Mouse (Mus musculus): ENCODE results near the gene Agbl1. TPM values are rescaled to one million over a fixed set of nuclear protein-coding genes. Genes with fewer than 3 reads are reported as not detected.

The Agbl1 gene
- not detected in 2 replicates for polyA plus RNA-seq (2015; fragmentation: Nextera tagmentation; extraction: Ambion mirVana)

DNA sequence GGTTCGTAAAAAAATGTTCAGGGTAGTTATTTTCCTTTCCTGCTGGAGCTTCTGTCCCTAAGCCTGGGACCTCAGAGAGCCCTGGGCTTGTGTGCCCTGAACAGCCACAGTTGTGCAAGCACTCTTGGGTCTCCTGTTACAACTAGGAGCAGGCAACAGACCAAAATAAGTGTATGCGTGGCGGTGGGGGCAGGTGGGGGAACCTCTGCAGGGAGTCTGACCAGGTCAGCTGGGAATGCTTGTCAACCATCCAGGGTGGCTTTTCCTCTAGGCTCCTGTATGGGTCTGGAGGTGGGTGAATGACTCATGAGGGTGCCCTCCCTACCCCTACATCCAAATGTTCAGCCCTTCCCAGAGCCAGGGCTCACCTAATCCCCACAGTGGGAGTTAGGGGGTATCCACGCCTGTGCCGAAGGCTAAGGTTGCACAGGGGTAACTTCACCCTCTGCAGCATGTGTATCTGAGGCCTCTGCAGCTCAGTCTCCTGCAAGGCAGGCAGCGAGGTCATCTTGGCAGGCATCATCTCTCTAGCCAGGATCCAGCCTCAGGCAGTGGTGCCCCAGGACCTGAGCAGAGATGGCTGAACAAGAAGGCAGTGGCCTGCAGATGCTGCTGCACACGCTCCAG is at the start of gene Agbl1:
Gene Agbl1, plus strand, starts transcription at position 577 of the 627 bp plus-strand sequence.
- Histone ChIP-seq H3K27me3 (ENCODE audit: control insufficient read depth, insufficient read depth, low read length) (no peaks in the 10 kb centered on the region), H3K9me3 (replicated peaks; ENCODE audit: control insufficient read depth, low read length) (no peaks in the 10 kb centered on the region), H3K27ac (ENCODE audit: low read length) (no peak within 1 kb of the TSS), H3K4me1 (ENCODE audit: control insufficient read depth, insufficient read depth, low read length) (no peaks in the 10 kb centered on the region), H3K9ac (ENCODE audit: low read length) (no peak within 1 kb of the TSS), H3K4me3 (ENCODE audit: low read length) (no peak within 1 kb of the TSS), H3K36me3 (ENCODE audit: control insufficient read depth, insufficient read depth) (no peaks in the 10 kb centered on the region), H3K4me2 (ENCODE audit: low read depth, low read length) (no peak within 1 kb of the TSS)
- no peak; the same call in 1 of the 2 replicates for ATAC-seq (replicated peaks; ENCODE audit: extremely low read depth, insufficient read depth, low FRiP score)
- 51% methylated on average over 7 of the region's 7 CpGs for WGBS

DNA sequence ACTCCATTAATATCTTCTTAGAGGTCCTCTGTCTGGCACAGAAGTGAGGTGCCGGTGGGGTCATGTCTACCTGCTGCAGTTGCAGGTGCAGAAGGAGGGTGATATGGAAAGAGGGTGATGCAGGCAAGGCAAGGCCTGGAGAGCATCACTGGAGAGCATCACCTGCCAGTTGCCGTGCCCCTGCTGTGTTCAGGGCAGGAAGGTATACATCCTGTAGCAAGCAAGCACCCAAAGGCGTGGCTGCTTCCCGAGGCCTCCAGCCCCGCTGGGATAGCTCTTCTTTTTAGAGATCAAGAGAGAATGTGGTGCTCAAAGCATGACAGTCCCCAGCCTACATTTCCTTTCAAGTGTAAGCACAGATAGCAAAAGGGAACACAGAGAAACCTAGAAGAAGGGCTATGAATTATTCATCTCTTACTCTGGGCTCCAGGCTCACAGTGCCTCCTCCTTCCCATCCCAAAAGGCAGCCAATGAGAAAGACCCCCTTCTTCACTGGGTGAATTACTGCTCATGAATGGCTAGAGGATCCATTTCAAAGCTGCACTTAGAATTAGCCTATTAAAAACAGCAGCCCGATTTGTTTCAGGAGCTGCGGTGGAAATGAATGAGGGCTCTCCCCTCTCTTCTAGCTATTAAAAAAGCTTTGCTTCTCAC is 44.6 kb upstream of the Agbl1 start:
- WGBS: 56% methylated on average over 7 of the region's 7 CpGs

DNA sequence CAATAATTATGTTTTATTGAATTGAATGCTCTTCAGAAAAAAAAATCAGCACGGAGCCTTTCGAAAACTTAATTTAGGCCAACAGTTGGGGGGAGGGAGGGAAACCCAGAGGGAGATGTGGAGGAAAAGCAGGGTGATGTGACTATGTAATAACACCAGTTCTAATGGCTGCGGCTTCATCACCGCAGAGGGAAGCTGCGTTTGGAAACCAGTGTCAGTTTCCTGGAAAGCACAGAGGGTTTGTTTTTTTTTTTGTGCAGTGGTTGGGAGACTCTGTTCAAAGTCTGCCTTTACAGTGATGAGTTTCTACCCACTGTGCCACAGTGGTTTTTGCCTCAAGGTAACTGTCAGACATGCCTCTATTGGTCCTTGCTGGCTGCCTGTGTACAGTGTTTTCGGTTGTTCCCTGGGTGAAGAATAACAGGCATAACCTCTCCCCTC is 44.0 kb upstream of the Agbl1 start:
- Histone ChIP-seq H3K4me2 (ENCODE audit: low read depth, low read length) (no peak overlapping the region), H3K4me1 (ENCODE audit: control insufficient read depth, insufficient read depth, low read length) (no peaks in the 10 kb centered on the region), H3K27ac (ENCODE audit: low read length) (no peak overlapping the region), H3K27me3 (ENCODE audit: control insufficient read depth, insufficient read depth, low read length) (no peaks in the 10 kb centered on the region), H3K4me3 (ENCODE audit: low read length) (no peak overlapping the region), H3K36me3 (ENCODE audit: control insufficient read depth, insufficient read depth) (no peaks in the 10 kb centered on the region), H3K9ac (ENCODE audit: low read length) (no peak overlapping the region), H3K9me3 (replicated peaks; ENCODE audit: control insufficient read depth, low read length) (no peaks in the 10 kb centered on the region)
- 49% methylated on average over 6 of the region's 6 CpGs for WGBS
- no peak for ATAC-seq (replicated peaks; ENCODE audit: extremely low read depth, insufficient read depth, low FRiP score)

More for the DNA sequence above, 44.6 kb upstream of the Agbl1 start:
- H3K4me3 ChIP-seq (ENCODE audit: low read length): no peak overlapping the region
- no peak for ATAC-seq (replicated peaks; ENCODE audit: extremely low read depth, insufficient read depth, low FRiP score)
- H3K9me3 ChIP-seq (replicated peaks; ENCODE audit: control insufficient read depth, low read length): no peaks in the 10 kb centered on the region
- no peak overlapping the region for H3K27ac ChIP-seq (ENCODE audit: low read length)
- no peaks in the 10 kb centered on the region for H3K27me3 ChIP-seq (ENCODE audit: control insufficient read depth, insufficient read depth, low read length)
- no peak overlapping the region for H3K4me2 ChIP-seq (ENCODE audit: low read depth, low read length)
- no peaks in the 10 kb centered on the region for H3K4me1 ChIP-seq (ENCODE audit: control insufficient read depth, insufficient read depth, low read length)
- no peaks in the 10 kb centered on the region for H3K36me3 ChIP-seq (ENCODE audit: control insufficient read depth, insufficient read depth)
- H3K9ac ChIP-seq (ENCODE audit: low read length): no peak overlapping the region

DNA sequence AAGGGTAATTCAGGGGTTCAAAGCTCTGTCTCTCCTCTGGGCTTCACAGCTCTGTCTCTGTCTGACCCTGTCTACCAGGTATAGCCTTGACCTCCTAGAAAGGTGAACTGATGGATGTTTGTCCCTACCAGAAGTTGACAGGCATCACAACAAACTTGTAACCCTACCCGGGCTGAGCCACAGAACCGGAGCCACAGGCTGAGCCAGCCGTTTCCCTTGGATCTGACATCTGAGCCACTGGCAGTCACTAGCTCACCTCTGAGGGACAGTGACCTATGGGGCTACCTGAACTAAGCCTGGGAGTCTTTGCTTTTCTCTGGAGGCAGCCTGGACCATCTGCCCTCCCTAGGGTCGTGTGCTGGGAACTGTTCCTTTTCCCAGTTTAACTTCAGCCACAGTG is 11.1 kb upstream of the Agbl1 start:
- WGBS: 64% methylated on average over 4 of the region's 4 CpGs
- Histone ChIP-seq H3K36me3 (ENCODE audit: control insufficient read depth, insufficient read depth) (no peaks in the 10 kb centered on the region), H3K9me3 (replicated peaks; ENCODE audit: control insufficient read depth, low read length) (no peaks in the 10 kb centered on the region), H3K9ac (ENCODE audit: low read length) (no peak overlapping the region), H3K4me1 (ENCODE audit: control insufficient read depth, insufficient read depth, low read length) (no peaks in the 10 kb centered on the region), H3K27me3 (ENCODE audit: control insufficient read depth, insufficient read depth, low read length) (no peaks in the 10 kb centered on the region), H3K4me3 (ENCODE audit: low read length) (no peak overlapping the region), H3K4me2 (ENCODE audit: low read depth, low read length) (no peak overlapping the region), H3K27ac (ENCODE audit: low read length) (no peak overlapping the region)
- no peak for ATAC-seq (replicated peaks; ENCODE audit: extremely low read depth, insufficient read depth, low FRiP score)

DNA sequence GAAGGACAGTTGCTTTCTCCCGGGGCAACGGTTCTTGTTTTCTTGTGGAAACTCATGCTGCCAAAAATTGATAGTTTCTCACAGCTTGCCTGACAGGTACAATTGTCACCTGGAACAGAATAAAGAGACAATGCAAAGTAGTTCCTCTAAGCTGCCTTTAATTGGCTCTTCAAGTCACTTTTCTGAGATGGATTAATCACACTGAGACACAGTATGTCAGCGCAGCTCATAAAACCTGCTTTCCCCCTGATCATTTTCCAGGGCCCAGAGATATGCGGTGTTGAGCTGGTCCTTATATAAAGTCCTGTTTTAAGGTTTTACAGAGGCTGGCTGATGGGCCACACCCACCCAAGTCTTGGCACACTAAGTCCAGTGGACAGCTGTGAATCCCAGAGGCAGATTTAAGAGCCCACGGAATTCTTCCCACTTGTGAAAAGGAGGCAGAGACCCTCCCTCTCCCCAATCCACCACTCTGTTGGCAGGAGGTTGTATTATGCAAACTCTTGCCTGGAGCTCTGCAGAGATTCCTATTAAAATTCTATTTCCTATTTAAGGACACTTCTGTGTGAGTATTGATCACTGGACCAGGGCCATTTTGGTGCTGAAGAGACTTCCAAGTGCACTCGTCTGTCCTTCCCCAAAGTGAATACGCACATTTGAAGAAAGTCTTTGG is 9.8 kb upstream of the Agbl1 start:
- 80% methylated on average over 7 of the region's 7 CpGs for WGBS
- ATAC-seq (replicated peaks; ENCODE audit: extremely low read depth, insufficient read depth, low FRiP score): no peak

DNA sequence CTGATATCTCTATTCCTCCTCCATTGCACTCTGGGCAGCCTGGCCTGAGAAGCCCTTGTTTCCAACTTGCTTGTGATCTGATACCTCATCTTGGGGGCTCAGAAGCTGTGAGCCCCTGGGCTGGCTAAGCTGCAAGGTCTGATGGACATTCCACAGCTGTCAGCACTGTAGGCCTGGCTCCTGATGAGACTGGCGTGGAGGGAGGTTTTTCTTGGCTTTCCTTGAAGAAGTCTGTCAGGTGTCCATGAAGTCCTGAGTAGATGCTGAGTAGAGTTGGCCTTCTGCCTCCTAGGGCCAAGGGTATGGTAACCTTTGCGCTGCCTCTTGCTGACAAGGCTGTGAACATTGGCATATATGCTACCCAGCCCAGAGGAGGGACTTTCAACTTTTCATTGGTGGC is 7.0 kb upstream of the Agbl1 start:
- WGBS: 56% methylated on average over 2 of the region's 2 CpGs

More for the DNA sequence above, 9.8 kb upstream of the Agbl1 start:
- Histone ChIP-seq H3K4me2 (ENCODE audit: low read depth, low read length) (no peak overlapping the region), H3K4me3 (ENCODE audit: low read length) (no peak overlapping the region), H3K4me1 (ENCODE audit: control insufficient read depth, insufficient read depth, low read length) (no peaks in the 10 kb centered on the region), H3K27ac (ENCODE audit: low read length) (no peak overlapping the region), H3K9ac (ENCODE audit: low read length) (no peak overlapping the region), H3K9me3 (replicated peaks; ENCODE audit: control insufficient read depth, low read length) (no peaks in the 10 kb centered on the region), H3K27me3 (ENCODE audit: control insufficient read depth, insufficient read depth, low read length) (no peaks in the 10 kb centered on the region), H3K36me3 (ENCODE audit: control insufficient read depth, insufficient read depth) (no peaks in the 10 kb centered on the region)

DNA sequence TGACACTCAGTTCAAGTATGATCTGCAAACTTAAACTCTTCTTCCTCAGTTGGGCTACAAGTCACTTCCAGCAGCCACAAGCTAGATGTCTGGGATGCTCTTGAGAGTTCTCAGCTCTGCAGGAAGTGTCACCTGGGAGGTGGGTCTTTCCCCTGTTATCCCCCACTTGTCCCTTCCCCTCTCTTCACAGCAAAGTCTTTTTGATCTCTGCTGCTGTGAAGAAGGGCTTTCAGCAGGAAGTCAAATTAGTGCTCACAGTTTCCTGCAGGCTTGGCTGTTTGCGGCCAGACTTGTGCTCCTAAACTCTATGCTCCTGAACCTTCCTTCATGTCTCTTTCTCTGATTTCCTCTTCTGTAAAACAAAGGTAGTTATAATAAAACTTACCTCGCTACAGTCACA is 806 bp upstream of the Agbl1 start:
- no peak overlapping the region for H3K4me3 ChIP-seq (ENCODE audit: low read length)
- no peaks in the 10 kb centered on the region for H3K4me1 ChIP-seq (ENCODE audit: control insufficient read depth, insufficient read depth, low read length)
- H3K36me3 ChIP-seq (ENCODE audit: control insufficient read depth, insufficient read depth): no peaks in the 10 kb centered on the region
- no peaks in the 10 kb centered on the region for H3K27me3 ChIP-seq (ENCODE audit: control insufficient read depth, insufficient read depth, low read length)
- no peak overlapping the region for H3K27ac ChIP-seq (ENCODE audit: low read length)
- no peaks in the 10 kb centered on the region for H3K9me3 ChIP-seq (replicated peaks; ENCODE audit: control insufficient read depth, low read length)
- WGBS: 35% methylated on average over 2 of the region's 2 CpGs
- no peak overlapping the region for H3K4me2 ChIP-seq (ENCODE audit: low read depth, low read length)
- no peak for ATAC-seq (replicated peaks; ENCODE audit: extremely low read depth, insufficient read depth, low FRiP score)
- no peak overlapping the region for H3K9ac ChIP-seq (ENCODE audit: low read length)

More for the DNA sequence above, 7.0 kb upstream of the Agbl1 start:
- Histone ChIP-seq H3K4me3 (ENCODE audit: low read length) (no peak overlapping the region), H3K36me3 (ENCODE audit: control insufficient read depth, insufficient read depth) (no peaks in the 10 kb centered on the region), H3K4me2 (ENCODE audit: low read depth, low read length) (no peak overlapping the region), H3K9me3 (replicated peaks; ENCODE audit: control insufficient read depth, low read length) (no peaks in the 10 kb centered on the region), H3K27me3 (ENCODE audit: control insufficient read depth, insufficient read depth, low read length) (no peaks in the 10 kb centered on the region), H3K4me1 (ENCODE audit: control insufficient read depth, insufficient read depth, low read length) (no peaks in the 10 kb centered on the region), H3K27ac (ENCODE audit: low read length) (no peak overlapping the region), H3K9ac (ENCODE audit: low read length) (no peak overlapping the region)
- ATAC-seq (replicated peaks; ENCODE audit: extremely low read depth, insufficient read depth, low FRiP score): no peak

DNA sequence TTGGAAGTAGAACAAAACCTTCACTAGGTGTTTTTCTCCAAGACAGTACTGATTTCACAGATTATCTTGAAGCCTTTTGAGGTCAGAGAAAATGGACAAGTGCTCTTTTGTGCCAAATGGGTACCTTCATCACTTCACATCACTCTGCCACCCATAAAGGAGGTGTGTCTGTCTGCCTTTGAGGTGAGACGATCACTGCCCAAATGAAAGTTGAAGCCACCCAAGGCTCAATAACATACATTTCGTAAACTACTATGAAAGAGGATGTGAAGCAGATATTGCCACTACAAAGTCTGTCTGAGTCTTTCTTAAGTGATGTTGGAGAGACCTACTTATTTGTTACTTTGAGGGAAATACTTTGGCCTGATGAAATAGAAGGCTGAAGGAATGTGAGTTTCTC is 4.6 kb downstream of the Agbl1 start:
- H3K4me1 ChIP-seq (ENCODE audit: control insufficient read depth, insufficient read depth, low read length): no peaks in the 10 kb centered on the region
- ATAC-seq (replicated peaks; ENCODE audit: extremely low read depth, insufficient read depth, low FRiP score): no peak
- no peak overlapping the region for H3K27ac ChIP-seq (ENCODE audit: low read length)
- H3K27me3 ChIP-seq (ENCODE audit: control insufficient read depth, insufficient read depth, low read length): no peaks in the 10 kb centered on the region
- no peaks in the 10 kb centered on the region for H3K9me3 ChIP-seq (replicated peaks; ENCODE audit: control insufficient read depth, low read length)
- no peak overlapping the region for H3K4me2 ChIP-seq (ENCODE audit: low read depth, low read length)
- no peaks in the 10 kb centered on the region for H3K36me3 ChIP-seq (ENCODE audit: control insufficient read depth, insufficient read depth)
- no peak overlapping the region for H3K9ac ChIP-seq (ENCODE audit: low read length)
- WGBS: 80% methylated on average over 2 of the region's 2 CpGs
- H3K4me3 ChIP-seq (ENCODE audit: low read length): no peak overlapping the region

DNA sequence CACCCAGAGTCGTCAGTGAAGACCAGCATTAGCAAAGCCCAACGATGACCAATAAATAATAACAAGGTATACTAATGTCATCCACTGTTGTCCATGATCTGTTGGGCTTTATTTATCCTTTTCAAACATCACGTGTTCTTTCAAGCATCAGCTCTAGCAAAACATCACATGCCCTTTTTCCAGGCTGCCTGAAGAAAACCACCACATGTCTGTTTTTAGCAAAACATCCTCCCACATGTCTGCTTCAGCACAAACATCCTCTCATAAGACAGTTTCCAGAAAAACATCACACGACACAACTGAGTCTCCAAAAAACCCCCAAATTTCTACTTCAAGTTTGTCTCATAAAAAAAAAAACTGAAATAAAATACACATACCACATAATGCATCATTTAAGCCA is 7.8 kb downstream of the Agbl1 start:
- no peaks in the 10 kb centered on the region for H3K9me3 ChIP-seq (replicated peaks; ENCODE audit: control insufficient read depth, low read length)
- no peaks in the 10 kb centered on the region for H3K4me1 ChIP-seq (ENCODE audit: control insufficient read depth, insufficient read depth, low read length)
- H3K27me3 ChIP-seq (ENCODE audit: control insufficient read depth, insufficient read depth, low read length): no peaks in the 10 kb centered on the region
- H3K27ac ChIP-seq (ENCODE audit: low read length): no peak overlapping the region
- no peak overlapping the region for H3K4me2 ChIP-seq (ENCODE audit: low read depth, low read length)
- H3K9ac ChIP-seq (ENCODE audit: low read length): no peak overlapping the region
- no peak overlapping the region for H3K4me3 ChIP-seq (ENCODE audit: low read length)
- no peak for ATAC-seq (replicated peaks; ENCODE audit: extremely low read depth, insufficient read depth, low FRiP score)
- WGBS: 70% methylated on average over 4 of the region's 4 CpGs
- no peaks in the 10 kb centered on the region for H3K36me3 ChIP-seq (ENCODE audit: control insufficient read depth, insufficient read depth)

Measured in heart, embryonic 16.5 days (tissue).